Mouse (Mus musculus) heart, adult 2 months (tissue): Measurements from ENCODE around the gene Apoa1.

ENCODE experiments used
- CTCF ChIP-seq: fragments of 200-600 bp; IDR thresholded peaks from 2 replicates; pipeline ENCODE4 v1.8.1; 2022; ENCODE audit warnings: antibody characterized with exemption, mild to moderate bottlenecking, moderate library complexity
- EP300 ChIP-seq: fragments of 200-500 bp; IDR thresholded peaks from 2 replicates; pipeline ENCODE4 v1.6.1; 2011; ENCODE audit warnings: low read depth, low read length, control low read depth; ENCODE audit not compliant: insufficient read depth
- POLR2A ChIP-seq: fragments of 200-500 bp; IDR thresholded peaks from 2 replicates; pipeline ENCODE4 v1.6.1; 2011; ENCODE audit warnings: mild to moderate bottlenecking, low read depth, low read length, control low read depth; ENCODE audit not compliant: insufficient read depth

GRCm38 (mm10) chr9:46206834-46207500 lies 21.4 kb upstream of the Apoa1 start:
- no peak for TF ChIP-seq CTCF
- TF ChIP-seq EP300, result no peak
- TF ChIP-seq POLR2A, result no peak
